Mouse (Mus musculus) embryonic fibroblast, embryonic 13.5 days (primary cell): Measurements from ENCODE around the gene Pde8b.

Source experiments
- CTCF ChIP-seq: IDR thresholded peaks from 2 replicates; pipeline ENCODE4 v1.5.1; 2011; ENCODE audit warnings: mild to moderate bottlenecking, control low read depth, low read length, moderate library complexity, borderline replicate concordance; ENCODE audit not compliant: insufficient read depth
- POLR2A ChIP-seq: IDR thresholded peaks from 2 replicates; pipeline ENCODE4 v1.6.1; 2011; ENCODE audit warnings: low read depth, mild to moderate bottlenecking, control low read depth, low read length, moderate library complexity

GRCm38 (mm10) chr13:95212320-95212719, 37.8 kb downstream of the Pde8b start:
- TF ChIP-seq CTCF (no peak), POLR2A (no peak)
